In genomic region chr13:83607883-83608581, GRCm38 (mm10) we compare ENCODE assay signal across 8 mouse cellular contexts.
A peak's percentile ranks its signal among the peaks of the same experiment; 100 is the strongest.
DNase-seq lines count a peak whose midpoint lies in the region; ATAC-seq and TF ChIP-seq lines count a peak whose summit lies in the region.

No protein-coding gene starts in this region.

- no peaks in the 10 kb centered on the region for H3K9me3 ChIP-seq in kidney, embryonic 14.5 days (ENCODE audit: control insufficient read depth, low read length)
- no peaks in the 10 kb centered on the region for H3K9me3 ChIP-seq in MEL (replicated peaks; ENCODE audit: insufficient read depth, low read length)
- no peaks in the 10 kb centered on the region for H3K9me3 ChIP-seq in midbrain, postnatal 0 days (ENCODE audit: low read length)

- 40% methylated on average over 4 of the region's 4 CpGs for WGBS in kidney, embryonic 14.5 days
- 49% methylated on average over 4 of the region's 4 CpGs for WGBS in midbrain, postnatal 0 days

- H3K4me1 ChIP-seq in kidney, embryonic 14.5 days (ENCODE audit: control insufficient read depth, insufficient read depth, low read length) = 0 out of 2 replicates have a peak, but pooled peaks cover 5% of the 10 kb centered on the region
- H3K4me1 ChIP-seq in MEL (ENCODE audit: control insufficient read depth in 1 of 2, insufficient read depth in 2 of 2, low read length in 2 of 2) = peaks cover 0 to 4% of the 10 kb centered on the region in 2 experiments; a peak in 1 of 4 replicates
- H3K4me1 ChIP-seq in midbrain, postnatal 0 days (ENCODE audit: insufficient read depth, low read length) = no peaks in the 10 kb centered on the region

- peak; percentile 39; the same call in 1 of the 2 replicates for ATAC-seq in kidney, embryonic 14.5 days (ENCODE audit: low FRiP score, low TSS enrichment)
- no peak for ATAC-seq in midbrain, postnatal 0 days (ENCODE audit: low FRiP score)

- no peak for TF ChIP-seq POLR2A in MEL (IDR thresholded peaks at IDR 0.05; ENCODE audit: control insufficient read depth in 1 of 2, insufficient read depth in 1 of 2, low read depth in 1 of 2, low read length in 2 of 2, poor library complexity in 1 of 2)

- H3K27me3 ChIP-seq in kidney, embryonic 14.5 days (ENCODE audit: control insufficient read depth, insufficient read depth, low read length) = no peaks in the 10 kb centered on the region
- no peaks in the 10 kb centered on the region for H3K27me3 ChIP-seq in MEL (ENCODE audit: control insufficient read depth in 1 of 2, insufficient read depth in 2 of 2, low read length in 2 of 2)
- no peaks in the 10 kb centered on the region for H3K27me3 ChIP-seq in midbrain, postnatal 0 days (ENCODE audit: insufficient read depth, low read length)

- no peak overlapping the region for H3K4me3 ChIP-seq in kidney, embryonic 14.5 days (ENCODE audit: low read length)
- no peak overlapping the region for H3K4me3 ChIP-seq in MEL (ENCODE audit: control insufficient read depth in 1 of 2, insufficient read depth in 1 of 2, low read depth in 2 of 2, low read length in 2 of 2)
- H3K4me3 ChIP-seq in midbrain, postnatal 0 days (ENCODE audit: low read depth, low read length) = no peak overlapping the region

- no peak for DNase-seq in kidney, adult 9 months
- peak; percentile 40 for DNase-seq in MEL (ENCODE audit: low read depth, low spot score)
- DNase-seq in forelimb bud, embryonic 11.5 days (ENCODE audit: low read depth, low spot score) = peak; percentile 46
- peak; percentile 63 for DNase-seq in midbrain, postnatal 0 days (ENCODE audit: low spot score)
- DNase-seq in layer of hippocampus, postnatal 14 days (ENCODE audit: low spot score in 2 of 2) = no peak
- DNase-seq in c-Kit-positive CD71-positive TER-119-positive erythroid progenitor cells, embryonic 14.5 days (ENCODE audit: low spot score) = no peak
- DNase-seq in adrenal gland, adult 8-10 months = no peak

- no peak for TF ChIP-seq CTCF in MEL (IDR thresholded peaks at IDR 0.05 in 2 of 3, conservative IDR thresholded peaks at IDR 0.05 in 1 of 3; ENCODE audit: control insufficient read depth in 1 of 3, insufficient read depth in 1 of 3, low read depth in 2 of 3, low read length in 3 of 3, poor library complexity in 1 of 3, severe bottlenecking in 1 of 3)
- TF ChIP-seq CTCF in midbrain, postnatal 0 days (IDR thresholded peaks at IDR 0.05) = no peak

- no peak for TF ChIP-seq EP300 in MEL (IDR thresholded peaks at IDR 0.05; ENCODE audit: low read depth in 1 of 2, low read length in 2 of 2)

- no peak for TF ChIP-seq RAD21 in MEL (IDR thresholded peaks at IDR 0.05; ENCODE audit: low read depth, low read length)

- H3K36me3 ChIP-seq in kidney, embryonic 14.5 days (ENCODE audit: control insufficient read depth, insufficient read depth, low read length) = no peaks in the 10 kb centered on the region
- peaks cover 0 to 5% of the 10 kb centered on the region in 2 experiments; a peak in 2 of 4 replicates for H3K36me3 ChIP-seq in MEL (ENCODE audit: control insufficient read depth in 1 of 2, insufficient read depth in 2 of 2, low read length in 2 of 2)
- H3K36me3 ChIP-seq in midbrain, postnatal 0 days (ENCODE audit: insufficient read depth, low read length) = no peaks in the 10 kb centered on the region

- H3K27ac ChIP-seq in kidney, embryonic 14.5 days (ENCODE audit: low read depth, low read length) = no peak overlapping the region
- H3K27ac ChIP-seq in MEL (ENCODE audit: control insufficient read depth, low read depth, low read length) = no peak overlapping the region
- H3K27ac ChIP-seq in midbrain, postnatal 0 days (ENCODE audit: low read depth, low read length) = no peak overlapping the region

- no peak overlapping the region for H3K4me2 ChIP-seq in kidney, embryonic 14.5 days (replicated peaks; ENCODE audit: low read depth, low read length)
- H3K4me2 ChIP-seq in midbrain, postnatal 0 days (ENCODE audit: low read depth, low read length, poor library complexity, severe bottlenecking) = no peak overlapping the region

- H3K79me2 ChIP-seq in MEL (ENCODE audit: control insufficient read depth, insufficient read depth, low read length, poor library complexity) = no peaks in the 10 kb centered on the region

- no peak overlapping the region for H3K9ac ChIP-seq in kidney, embryonic 14.5 days (ENCODE audit: low read depth, low read length)
- no peak overlapping the region for H3K9ac ChIP-seq in MEL (ENCODE audit: control insufficient read depth, low read depth, low read length, poor library complexity, severe bottlenecking)
- H3K9ac ChIP-seq in midbrain, postnatal 0 days (replicated peaks; ENCODE audit: low read length, poor library complexity, severe bottlenecking) = no peak overlapping the region

TF ChIP-seq in MEL, 35 proteins besides CTCF, POLR2A, EP300 and RAD21:
- TF ChIP-seq ELF1 (IDR thresholded peaks at IDR 0.05; ENCODE audit: low read depth, low read length) (no peak), POLR2AphosphoS5 (IDR thresholded peaks at IDR 0.05; ENCODE audit: borderline replicate concordance, low read depth, low read length) (no peak), USF2 (IDR thresholded peaks at IDR 0.05; ENCODE audit: borderline replicate concordance in 1 of 2, insufficient read depth in 1 of 2, low read depth in 1 of 2, low read length in 2 of 2) (no peak), NELFE (IDR thresholded peaks at IDR 0.05; ENCODE audit: low read depth, low read length) (no peak), ETS1 (IDR thresholded peaks at IDR 0.05; ENCODE audit: low read depth, low read length) (peak; percentile 68; the same call in 1 of the 2 replicates), NRF1 (IDR thresholded peaks at IDR 0.05; ENCODE audit: insufficient read depth, low read depth, low read length, poor library complexity, severe bottlenecking) (no peak), MAFK (IDR thresholded peaks at IDR 0.05; ENCODE audit: borderline replicate concordance, low read depth, low read length) (no peak)

Comparison
In these comparisons a context has a peak if more than half of its experiments do, and no peak if none do; other contexts are left out.
1. DNase-seq: peak in MEL (single experiment), forelimb bud, embryonic 11.5 days (single experiment) and midbrain, postnatal 0 days (single experiment); none in kidney, adult 9 months (single experiment), layer of hippocampus, postnatal 14 days (0 of 2), c-Kit-positive CD71-positive TER-119-positive erythroid progenitor cells, embryonic 14.5 days (single experiment) and adrenal gland, adult 8-10 months (single experiment).